Mouse (Mus musculus) heart, postnatal 4 days (tissue): ENCODE results near the gene Sult1d1. TPM values are rescaled to one million over a fixed set of nuclear protein-coding genes. Genes with fewer than 3 reads are reported as not detected.
"Not testable (repeated sequence)": the region's sequence is repeated elsewhere in the genome, so short reads cannot be mapped to it uniquely, and the experiment has no call there.

ENCODE experiments used
- DNase-seq: peaks from one replicate; pipeline ENCODE4 v3.0.0; 2021
- total RNA-seq, 2 experiments: library from RNA; stranded (reverse); gene quantifications; 2 replicates each; pipeline ENCODE4 v1.2.3; 2021

Sult1d1 gene
- total RNA-seq = not detected

- DNase-seq = no peak
Observed at GRCm38 (mm10) chr5:87568845-87569244, at the start of gene Sult1d1. Gene Sult1d1, minus strand, starts transcription at chr5:87569027.

- DNase-seq = no peak
Observed at GRCm38 (mm10) chr5:87615128-87615390, 46.2 kb upstream of the Sult1d1 start.

- no peak for DNase-seq
Observed at GRCm38 (mm10) chr5:87614364-87615127, 45.7 kb upstream of the Sult1d1 start.

GRCm38 (mm10) chr5:87601018-87601417 lies 32.2 kb upstream of the Sult1d1 start:
- DNase-seq = no peak

DNA sequence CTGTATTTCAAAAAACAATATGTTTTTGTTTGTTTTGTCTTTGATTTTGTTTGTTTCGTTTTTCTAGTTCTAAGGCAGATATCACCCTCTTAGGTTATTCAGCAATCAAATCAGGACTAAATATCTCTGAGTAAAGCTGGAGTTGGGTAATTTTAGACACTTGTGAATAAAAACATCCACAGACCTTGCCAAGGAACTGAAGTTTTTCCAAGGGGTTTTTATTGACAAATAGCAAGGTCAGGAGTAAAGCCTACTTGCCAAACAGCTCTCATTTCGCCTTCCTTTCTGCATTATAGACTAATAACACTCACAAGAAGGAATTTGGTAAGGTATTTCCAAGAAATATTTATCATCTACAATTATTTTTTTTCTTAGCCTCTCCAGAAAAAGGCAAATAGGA lies 29.1 kb upstream of the Sult1d1 start:
- DNase-seq = no peak

- no peak for DNase-seq
Observed at GRCm38 (mm10) chr5:87591494-87591893, 22.7 kb upstream of the Sult1d1 start, which contains the start of gene Sult1e1. Gene Sult1e1, minus strand, starts transcription at chr5:87591594.

- no peak for DNase-seq
Observed at GRCm38 (mm10) chr5:87589916-87590315, 21.1 kb upstream of the Sult1d1 start.

DNA sequence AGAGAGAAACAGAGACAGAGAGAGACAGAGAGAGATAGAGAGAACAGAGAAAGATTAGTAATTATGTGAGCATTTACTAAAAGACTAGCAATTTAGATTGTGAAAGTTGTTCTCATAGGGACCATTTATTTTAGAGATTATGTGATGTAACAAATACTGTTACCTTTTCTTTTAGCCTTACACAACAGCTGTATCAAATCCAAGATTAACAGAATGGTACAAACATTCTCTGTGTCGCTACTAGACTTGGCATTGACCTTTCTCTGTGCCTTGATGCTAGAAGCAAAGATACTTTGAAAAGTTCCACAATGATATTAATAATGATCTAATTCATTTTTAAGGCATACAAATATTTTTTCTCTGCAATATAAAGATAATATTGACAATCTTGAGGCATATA lies 11.6 kb upstream of the Sult1d1 start:
- DNase-seq = no peak

DNA sequence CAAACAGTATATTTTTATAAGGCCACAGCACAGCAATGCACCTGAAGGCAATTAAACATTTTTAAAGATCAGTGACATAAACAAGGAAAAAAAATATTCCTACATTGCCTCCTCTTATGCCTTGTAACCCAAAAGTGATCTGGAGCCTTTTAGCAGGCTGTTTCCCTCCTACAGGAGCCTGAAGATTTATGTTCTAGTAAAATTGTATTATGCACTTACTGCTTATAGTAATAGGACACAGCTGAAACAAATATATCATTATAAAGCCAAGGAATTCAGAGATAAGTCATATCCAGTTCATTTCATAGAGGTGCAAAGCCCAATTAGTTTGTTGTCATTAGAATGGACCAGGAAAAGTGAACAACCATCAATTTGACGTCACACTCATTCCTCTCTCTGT lies 5.3 kb upstream of the Sult1d1 start:
- no peak for DNase-seq

DNA sequence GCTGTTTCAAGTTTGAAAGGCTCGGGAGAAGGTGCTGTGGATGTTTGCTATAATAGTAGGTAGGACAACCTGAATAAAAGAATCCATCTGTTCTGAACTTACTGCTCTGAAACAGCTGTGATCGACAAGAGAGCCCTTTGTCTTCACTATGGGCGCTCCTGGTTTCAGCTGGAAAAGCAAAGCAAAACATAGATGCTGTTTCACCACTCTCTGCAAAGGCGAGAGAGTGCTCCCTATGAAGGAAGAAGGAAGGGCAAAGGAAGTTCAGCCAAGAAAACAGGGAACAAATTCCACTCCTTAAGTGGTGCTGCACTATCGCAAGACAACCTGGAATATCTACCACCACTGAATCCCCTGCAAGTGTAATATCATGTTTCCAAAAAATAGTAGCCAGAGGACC lies 4.7 kb upstream of the Sult1d1 start:
- no peak for DNase-seq

GRCm38 (mm10) chr5:87572781-87573180 lies 4.0 kb upstream of the Sult1d1 start:
- no peak for DNase-seq

DNA sequence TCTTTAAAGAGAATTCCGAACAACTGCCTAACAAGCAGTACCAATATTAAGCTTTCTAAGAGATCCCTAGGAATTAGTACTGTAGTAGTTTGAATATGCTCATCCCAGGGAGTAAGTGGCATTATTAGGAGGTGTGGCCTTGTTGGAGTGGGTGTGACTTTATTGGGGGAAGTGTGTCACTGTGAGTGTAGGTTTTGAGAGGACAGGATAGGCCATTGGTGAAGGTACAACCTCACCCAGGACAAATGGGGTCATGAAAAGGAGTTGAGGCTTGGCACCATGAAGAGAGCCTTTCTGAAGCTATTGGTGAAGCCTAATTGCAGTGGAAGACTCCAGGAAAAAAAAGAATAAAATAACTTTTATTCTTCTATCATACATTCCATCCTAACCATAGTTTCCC lies 1.5 kb downstream of the Sult1d1 start:
- no peak for DNase-seq

- DNase-seq = no peak
Observed at GRCm38 (mm10) chr5:87562966-87563365, 5.9 kb downstream of the Sult1d1 start.

DNA sequence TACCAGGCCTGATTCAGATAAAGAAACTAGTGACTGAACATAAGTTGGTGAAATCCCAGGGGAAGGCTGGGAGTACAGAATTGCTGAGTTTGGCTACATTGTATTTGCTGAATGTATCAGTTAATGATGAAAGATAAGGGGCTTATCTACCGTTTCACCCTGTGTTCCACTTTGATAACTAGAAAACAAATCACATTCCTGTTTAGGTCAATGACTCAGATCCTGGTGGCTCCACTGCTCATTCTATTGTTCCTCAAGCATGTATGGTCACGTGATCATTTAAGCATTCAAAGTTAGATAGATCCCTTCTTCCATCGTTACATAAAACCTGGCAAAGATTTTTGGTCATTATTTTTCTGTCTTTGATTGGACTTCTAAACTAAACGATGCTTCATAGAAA lies 6.3 kb downstream of the Sult1d1 start:
- no peak for DNase-seq

DNA sequence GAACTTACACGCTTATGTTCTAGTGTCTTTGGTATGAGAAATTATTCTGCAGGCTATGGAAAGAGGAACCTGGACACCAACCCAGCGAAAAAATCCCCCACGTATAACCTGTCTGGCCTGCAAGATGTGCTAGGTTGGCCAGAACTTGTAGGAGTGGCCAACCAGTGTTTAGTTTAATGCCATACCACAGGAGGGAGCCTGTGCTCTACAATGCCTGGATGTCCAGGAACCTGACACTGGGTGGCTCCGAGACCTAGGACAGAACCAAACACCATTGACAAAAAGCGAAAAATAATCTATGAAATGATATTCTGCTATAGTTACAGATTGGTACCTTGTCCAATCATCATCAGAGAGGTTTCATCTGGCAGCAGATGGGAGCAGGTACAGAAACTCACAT lies 8.7 kb downstream of the Sult1d1 start:
- no peak for DNase-seq

GRCm38 (mm10) chr5:87550935-87551334 lies 17.9 kb downstream of the Sult1d1 start:
- DNase-seq = no peak

GRCm38 (mm10) chr5:87538111-87538510 lies 30.7 kb downstream of the Sult1d1 start, which contains the start of gene Sult1b1:
Gene Sult1b1, minus strand, starts transcription at chr5:87538195.
- no peak for DNase-seq

DNA sequence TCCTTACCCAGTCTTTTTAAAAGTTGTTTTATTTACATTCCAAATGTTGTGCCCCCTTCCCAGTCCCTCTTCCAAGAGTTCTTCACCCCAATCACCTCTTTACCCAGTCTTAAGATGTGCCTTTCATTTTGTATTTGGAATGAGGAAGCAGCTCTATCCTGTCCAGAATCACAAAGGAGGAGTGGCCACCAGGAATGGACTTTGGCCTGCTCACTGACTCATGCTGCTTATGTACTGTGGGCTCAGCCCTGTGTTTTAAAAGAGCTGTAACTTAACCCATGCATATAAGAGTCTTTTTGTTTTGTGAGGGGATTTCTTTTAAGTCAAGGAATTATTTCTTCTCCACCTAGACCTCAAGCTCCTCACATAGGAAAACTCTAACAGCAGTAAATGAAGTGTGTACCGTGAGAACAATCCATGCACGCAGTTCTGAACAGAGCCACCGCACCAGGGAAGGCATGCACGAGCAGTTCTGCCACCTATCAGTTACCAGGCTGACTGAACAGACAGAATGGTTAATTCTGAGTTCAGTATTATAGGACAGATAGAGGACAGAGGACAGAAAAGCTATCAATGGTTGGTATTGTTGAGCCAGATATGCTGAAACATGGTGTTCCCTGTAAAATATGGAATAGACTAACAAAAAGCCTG lies 32.7 kb downstream of the Sult1d1 start:
- no peak for DNase-seq

- DNase-seq = no peak
Observed at GRCm38 (mm10) chr5:87532288-87532687, 36.5 kb downstream of the Sult1d1 start.

GRCm38 (mm10) chr5:87523561-87523960 lies 45.3 kb downstream of the Sult1d1 start:
- not testable (repeated sequence) for DNase-seq

DNA sequence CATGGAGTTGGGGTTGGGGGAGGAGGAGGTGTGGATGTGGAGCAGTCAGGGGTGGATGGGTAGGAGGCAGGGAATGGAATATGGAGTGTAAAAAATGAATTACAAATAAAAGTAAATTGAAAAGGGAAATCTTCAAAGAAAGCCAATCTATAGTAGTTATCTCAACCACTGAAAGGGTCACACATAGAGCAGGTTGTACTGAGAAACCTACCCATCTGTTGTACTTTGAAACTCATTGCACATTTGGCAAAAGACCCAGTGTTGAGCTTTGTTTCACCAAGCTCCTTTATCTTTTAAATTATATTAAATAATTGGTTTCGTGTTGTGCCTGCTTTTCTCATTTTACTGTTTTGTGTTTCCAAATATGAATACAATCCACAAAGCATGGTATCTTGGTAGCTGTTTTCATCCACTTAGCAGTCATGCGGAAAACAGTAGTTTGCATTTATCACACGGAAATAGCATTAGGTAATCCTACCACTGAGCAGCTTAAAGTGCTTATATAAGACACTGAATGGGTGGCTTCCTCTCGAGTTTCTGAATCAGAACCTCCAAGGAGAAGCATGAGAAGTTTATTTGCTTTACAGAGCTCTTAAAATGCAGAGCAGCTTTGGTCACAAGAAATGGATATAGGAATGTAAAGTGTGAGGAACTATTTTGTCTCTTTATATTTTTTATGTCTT lies 62.9 kb downstream of the Sult1d1 start:
- no peak for DNase-seq
